Mouse (Mus musculus): ENCODE results near the gene Eno2. TPM values are rescaled to one million over a fixed set of nuclear protein-coding genes. Genes with fewer than 3 reads are reported as not detected.

Gene Eno2
- total RNA-seq, 2 experiments from 2014 or later, result 6.0 to 6.5 TPM

- DNase-seq (ENCODE audit: low spot score in 2 of 2), result no peak
Observed at GRCm38 (mm10) chr6:124717968-124718367, 51.5 kb downstream of the Eno2 start.

- no peak for DNase-seq (ENCODE audit: low spot score in 2 of 2)
Observed at GRCm38 (mm10) chr6:124716864-124717490, 52.5 kb downstream of the Eno2 start.

- DNase-seq (ENCODE audit: low spot score in 2 of 2), result no peak
Observed at GRCm38 (mm10) chr6:124712918-124713317, 56.6 kb downstream of the Eno2 start.

GRCm38 (mm10) chr6:124711824-124712782 lies 57.4 kb downstream of the Eno2 start, which contains the start of the genes Emg1 and Phb2:
Gene Emg1, minus strand, starts transcription at chr6:124712178.
Gene Phb2, plus strand, starts transcription at chr6:124712336.
- DNase-seq (ENCODE audit: low spot score in 2 of 2), result peak; percentile 94 to 98

Small RNA genes lying within 50 kb of the gene (microRNA-seq; reads per million reads assigned to microRNA genes)
- gene Mir141, result 1.5 reads per million
- 23.1 reads per million, percentile 35 among the genes with 10 or more reads in this experiment for gene Mir200c

Other genes starting within 250 kb of the Eno2 start
- gene C1s1, start 227.3 kb downstream of the Eno2 start, total RNA-seq (2021), result 10 to 100 TPM; 41.1 to 44.1 TPM
- gene C1rb, start 199.4 kb downstream of the Eno2 start, total RNA-seq (2021), result 1 to 10 TPM; 1.3 to 1.7 TPM
- under 1 TPM; 0.86 to 0.98 TPM for gene C1s2, start 133.6 kb downstream of the Eno2 start, total RNA-seq (2021)
- 10 to 100 TPM; 37.9 to 43.1 TPM for gene Lpcat3, start 106.6 kb downstream of the Eno2 start, total RNA-seq (2021)
- 10 to 100 TPM; 71.0 to 82.6 TPM for gene Emg1, start 57.5 kb downstream of the Eno2 start, total RNA-seq (2021)
- 100 to 1,000 TPM; 234 to 238 TPM for gene Phb2, start 57.3 kb downstream of the Eno2 start, total RNA-seq (2021)
- gene Ptpn6, start 31.0 kb downstream of the Eno2 start, total RNA-seq (2021), result 1 to 10 TPM; 4.6 to 6.4 TPM
- gene Grcc10, start 28.3 kb downstream of the Eno2 start, total RNA-seq (2021), result 100 to 1,000 TPM; 177 to 209 TPM
- under 1 TPM in 1 of 2 experiments, not detected in 1; 0.83 TPM for gene Gm45234, start 13.7 kb downstream of the Eno2 start, total RNA-seq (2021)
- 10 to 100 TPM; 52.9 to 66.5 TPM for gene Atn1, start 13.1 kb downstream of the Eno2 start, total RNA-seq (2021)
- gene Lrrc23, start 10.1 kb upstream of the Eno2 start, total RNA-seq (2021), result not detected
- 10 to 100 TPM; 10.5 to 11.7 TPM for gene Spsb2, start 39.0 kb upstream of the Eno2 start, total RNA-seq (2021)
- gene Tpi1, start 44.6 kb upstream of the Eno2 start, total RNA-seq (2021), result 1,000 to 10,000 TPM; 2,059 to 2,144 TPM
- 10 to 100 TPM; 81.7 to 85.9 TPM for gene Usp5, start 59.8 kb upstream of the Eno2 start, total RNA-seq (2021)
- gene Cdca3, start 59.9 kb upstream of the Eno2 start, total RNA-seq (2021), result 10 to 100 TPM; 27.9 to 28.2 TPM
- gene Gnb3, start 70.6 kb upstream of the Eno2 start, total RNA-seq (2021), result 10 to 100 TPM; 13.6 to 14.3 TPM
- 10 to 100 TPM; 57.3 to 62.8 TPM for gene P3h3, start 88.1 kb upstream of the Eno2 start, total RNA-seq (2021)
- 1 to 10 TPM; 1.2 to 1.3 TPM for gene Gpr162, start 94.3 kb upstream of the Eno2 start, total RNA-seq (2021)
- gene Cd4, start 118.5 kb upstream of the Eno2 start, total RNA-seq (2021), result 1 to 10 TPM; 1.4 to 1.7 TPM
- 1 to 10 TPM; 1.1 to 1.2 TPM for gene Lag3, start 142.0 kb upstream of the Eno2 start, total RNA-seq (2021)
- 100 to 1,000 TPM; 395 to 409 TPM for gene Ptms, start 150.4 kb upstream of the Eno2 start, total RNA-seq (2021)
- 100 to 1,000 TPM; 236 to 238 TPM for gene Mlf2, start 161.7 kb upstream of the Eno2 start, total RNA-seq (2021)
- gene Cops7a, start 195.9 kb upstream of the Eno2 start, total RNA-seq (2021), result 10 to 100 TPM; 86.3 to 86.8 TPM
- under 1 TPM; 0.56 to 0.67 TPM for gene Pianp, start 227.0 kb upstream of the Eno2 start, total RNA-seq (2021)
- gene Zfp384, start 239.5 kb upstream of the Eno2 start, total RNA-seq (2021), result 10 to 100 TPM; 28.1 to 32.8 TPM